Mouse (Mus musculus): ENCODE results near the gene Tmod1. TPM values are rescaled to one million over a fixed set of nuclear protein-coding genes. Genes with fewer than 3 reads are reported as not detected.

Gene Tmod1
- polyA plus RNA-seq, 1 experiment = 46.9 TPM

DNA sequence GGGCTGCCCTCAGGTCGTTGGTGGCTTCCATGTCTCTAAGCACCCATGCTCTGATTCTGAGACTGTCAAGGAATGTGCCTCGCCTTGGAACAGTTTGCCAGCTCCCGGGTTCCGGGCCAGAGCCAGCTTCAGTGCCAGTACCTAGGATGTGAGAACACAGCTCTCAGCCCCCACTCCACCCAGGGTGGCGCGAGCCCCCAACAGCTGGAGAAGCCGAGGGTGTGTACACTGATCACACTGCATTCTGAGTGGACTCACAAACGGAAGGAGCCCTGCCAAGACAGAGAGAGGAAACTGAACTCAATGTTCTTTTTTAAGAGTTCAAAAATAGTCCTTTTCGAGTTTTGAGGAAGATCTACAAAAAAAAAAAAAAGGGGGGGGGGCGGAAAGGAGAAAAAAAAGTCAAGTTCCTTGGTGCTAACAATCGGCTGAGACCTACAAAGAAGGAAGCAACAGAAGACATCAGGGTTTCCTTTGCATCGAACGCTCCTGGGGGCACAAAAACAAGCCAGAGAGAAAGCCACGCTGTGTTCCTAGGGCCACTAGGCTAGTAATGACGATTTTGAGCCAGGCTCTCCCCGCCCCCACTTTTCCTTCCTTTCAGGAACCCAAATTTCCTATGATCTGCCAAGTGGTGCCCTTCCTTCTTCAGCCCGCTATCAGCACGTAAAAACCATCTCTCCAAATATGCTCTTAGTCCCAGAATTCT, 48.1 kb downstream of the Tmod1 start:
- 21% methylated on average over 18 of the region's 18 CpGs for WGBS
- Histone ChIP-seq H3K27ac (ENCODE audit: control insufficient read depth, insufficient read depth, low read depth, low read length, poor library complexity) (no peak overlapping the region), H3K4me3 (replicated peaks; ENCODE audit: control insufficient read depth, low read depth, low read length) (no peak overlapping the region), H3K4me1 (ENCODE audit: control insufficient read depth, insufficient read depth, low read length) (no peaks in the 10 kb centered on the region)
- TF ChIP-seq POLR2A (IDR thresholded peaks at IDR 0.05; ENCODE audit: borderline replicate concordance, control insufficient read depth, low read depth, low read length) (no peak), CTCF (IDR thresholded peaks at IDR 0.05; ENCODE audit: control insufficient read depth, insufficient read depth, low read length) (no peak)

- TF ChIP-seq POLR2A (IDR thresholded peaks at IDR 0.05; ENCODE audit: borderline replicate concordance, control insufficient read depth, low read depth, low read length) (no peak), CTCF (IDR thresholded peaks at IDR 0.05; ENCODE audit: control insufficient read depth, insufficient read depth, low read length) (no peak)
- no peak overlapping the region for H3K4me3 ChIP-seq (replicated peaks; ENCODE audit: control insufficient read depth, low read depth, low read length)
- no peak overlapping the region for H3K27ac ChIP-seq (ENCODE audit: control insufficient read depth, insufficient read depth, low read depth, low read length, poor library complexity)
- WGBS = 49% methylated on average over 7 of the region's 7 CpGs
- no peaks in the 10 kb centered on the region for H3K4me1 ChIP-seq (ENCODE audit: control insufficient read depth, insufficient read depth, low read length)
These were observed 48.7 kb downstream of the Tmod1 start for GRCm38 (mm10) chr4:46087427-46087771.

DNA sequence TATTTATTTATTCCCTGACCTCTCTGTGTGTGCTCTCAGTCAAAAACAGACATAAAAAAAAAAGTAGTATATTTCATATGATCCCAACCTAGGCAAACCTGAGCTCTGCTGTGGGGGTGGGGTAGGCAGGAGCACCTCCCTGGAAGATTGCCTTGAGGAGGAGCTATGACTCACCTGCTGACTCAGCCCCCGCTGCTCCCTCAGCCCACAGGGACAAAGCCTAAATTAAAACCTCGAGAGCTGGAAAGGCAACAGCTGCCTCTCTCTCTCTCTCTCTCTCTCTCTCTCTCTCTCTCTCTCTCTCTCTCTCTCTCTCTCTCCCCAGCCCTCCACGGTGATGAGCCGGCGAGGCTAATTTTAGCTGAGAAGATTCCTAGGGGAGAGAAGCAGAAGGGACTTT, 49.1 kb downstream of the Tmod1 start:
- no peaks in the 10 kb centered on the region for H3K4me1 ChIP-seq (ENCODE audit: control insufficient read depth, insufficient read depth, low read length)
- WGBS = 32% methylated on average over 5 of the region's 5 CpGs
- TF ChIP-seq POLR2A (IDR thresholded peaks at IDR 0.05; ENCODE audit: borderline replicate concordance, control insufficient read depth, low read depth, low read length) = no peak
- TF ChIP-seq CTCF (IDR thresholded peaks at IDR 0.05; ENCODE audit: control insufficient read depth, insufficient read depth, low read length) = no peak
- no peak overlapping the region for H3K4me3 ChIP-seq (replicated peaks; ENCODE audit: control insufficient read depth, low read depth, low read length)
- H3K27ac ChIP-seq (ENCODE audit: control insufficient read depth, insufficient read depth, low read depth, low read length, poor library complexity) = no peak overlapping the region

DNA sequence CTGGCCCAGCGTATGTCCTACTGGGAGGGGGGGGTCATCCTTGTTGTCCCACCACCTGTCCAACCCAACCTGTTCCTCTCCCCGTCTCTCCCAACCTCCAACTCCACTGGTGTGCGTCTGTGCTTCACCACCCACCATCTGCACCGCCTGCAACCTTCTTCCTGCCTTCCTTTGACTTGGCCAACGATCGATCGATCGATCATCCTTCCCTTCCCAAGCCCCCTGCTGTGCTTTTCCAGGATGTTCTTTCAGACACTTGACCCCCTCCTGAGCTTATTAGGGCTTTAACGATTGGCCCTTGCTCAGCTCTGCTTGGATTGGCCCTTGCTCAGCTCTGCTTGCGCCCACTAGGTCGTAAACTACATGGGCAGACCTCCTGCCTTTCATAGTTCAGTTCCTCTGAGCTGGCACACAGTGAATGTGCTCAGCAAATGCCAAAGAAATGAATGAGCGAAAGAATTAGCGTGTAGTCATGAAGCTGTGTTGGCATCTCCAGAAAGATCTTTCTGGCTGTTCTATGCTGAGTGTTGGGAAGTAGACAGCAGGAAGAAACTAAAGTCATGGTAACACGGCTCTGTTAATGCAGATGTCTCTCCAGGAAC, 50.9 kb downstream of the Tmod1 start:
- no peak overlapping the region for H3K27ac ChIP-seq (ENCODE audit: control insufficient read depth, insufficient read depth, low read depth, low read length, poor library complexity)
- 91% methylated on average over 14 of the region's 14 CpGs for WGBS
- H3K4me3 ChIP-seq (replicated peaks; ENCODE audit: control insufficient read depth, low read depth, low read length) = no peak overlapping the region
- no peaks in the 10 kb centered on the region for H3K4me1 ChIP-seq (ENCODE audit: control insufficient read depth, insufficient read depth, low read length)
- TF ChIP-seq POLR2A (IDR thresholded peaks at IDR 0.05; ENCODE audit: borderline replicate concordance, control insufficient read depth, low read depth, low read length) = no peak
- TF ChIP-seq CTCF (IDR thresholded peaks at IDR 0.05; ENCODE audit: control insufficient read depth, insufficient read depth, low read length) = no peak

GRCm38 (mm10) chr4:46092429-46093076, 53.8 kb downstream of the Tmod1 start:
- Histone ChIP-seq H3K4me3 (replicated peaks; ENCODE audit: control insufficient read depth, low read depth, low read length) (no peak overlapping the region), H3K4me1 (ENCODE audit: control insufficient read depth, insufficient read depth, low read length) (no peaks in the 10 kb centered on the region), H3K27ac (ENCODE audit: control insufficient read depth, insufficient read depth, low read depth, low read length, poor library complexity) (no peak overlapping the region)
- WGBS = 67% methylated on average over 5 of the region's 5 CpGs
- TF ChIP-seq CTCF (IDR thresholded peaks at IDR 0.05; ENCODE audit: control insufficient read depth, insufficient read depth, low read length) (no peak), POLR2A (IDR thresholded peaks at IDR 0.05; ENCODE audit: borderline replicate concordance, control insufficient read depth, low read depth, low read length) (no peak)

- no peak for TF ChIP-seq POLR2A (IDR thresholded peaks at IDR 0.05; ENCODE audit: borderline replicate concordance, control insufficient read depth, low read depth, low read length)
- TF ChIP-seq CTCF (IDR thresholded peaks at IDR 0.05; ENCODE audit: control insufficient read depth, insufficient read depth, low read length) = no peak
- 52% methylated on average over 15 of the region's 15 CpGs for WGBS
- Histone ChIP-seq H3K4me3 (replicated peaks; ENCODE audit: control insufficient read depth, low read depth, low read length) (no peak overlapping the region), H3K4me1 (ENCODE audit: control insufficient read depth, insufficient read depth, low read length) (no peaks in the 10 kb centered on the region), H3K27ac (ENCODE audit: control insufficient read depth, insufficient read depth, low read depth, low read length, poor library complexity) (no peak overlapping the region)
These were observed 56.4 kb downstream of the Tmod1 start for GRCm38 (mm10) chr4:46094916-46095825.

DNA sequence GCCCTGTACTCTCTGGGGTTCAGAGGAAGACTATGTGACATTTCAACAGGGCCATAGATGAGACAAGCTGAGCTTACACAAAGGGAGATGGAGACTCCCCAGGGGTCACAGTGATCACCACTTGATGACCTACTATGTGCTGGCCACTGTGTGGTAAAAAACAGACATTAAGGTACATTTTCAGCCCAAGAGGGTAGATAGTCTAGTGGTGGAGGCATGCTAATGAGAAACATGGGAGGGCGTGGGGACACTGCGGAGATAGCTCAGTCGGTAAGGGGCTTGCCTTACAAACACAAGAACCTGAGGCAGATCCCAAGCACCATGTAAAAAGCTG, 57.1 kb downstream of the Tmod1 start:
- H3K27ac ChIP-seq (ENCODE audit: control insufficient read depth, insufficient read depth, low read depth, low read length, poor library complexity) = no peak overlapping the region
- H3K4me1 ChIP-seq (ENCODE audit: control insufficient read depth, insufficient read depth, low read length) = no peaks in the 10 kb centered on the region
- 93% methylated on average over 3 of the region's 3 CpGs for WGBS
- TF ChIP-seq POLR2A (IDR thresholded peaks at IDR 0.05; ENCODE audit: borderline replicate concordance, control insufficient read depth, low read depth, low read length) (no peak), CTCF (IDR thresholded peaks at IDR 0.05; ENCODE audit: control insufficient read depth, insufficient read depth, low read length) (no peak)
- H3K4me3 ChIP-seq (replicated peaks; ENCODE audit: control insufficient read depth, low read depth, low read length) = no peak overlapping the region

DNA sequence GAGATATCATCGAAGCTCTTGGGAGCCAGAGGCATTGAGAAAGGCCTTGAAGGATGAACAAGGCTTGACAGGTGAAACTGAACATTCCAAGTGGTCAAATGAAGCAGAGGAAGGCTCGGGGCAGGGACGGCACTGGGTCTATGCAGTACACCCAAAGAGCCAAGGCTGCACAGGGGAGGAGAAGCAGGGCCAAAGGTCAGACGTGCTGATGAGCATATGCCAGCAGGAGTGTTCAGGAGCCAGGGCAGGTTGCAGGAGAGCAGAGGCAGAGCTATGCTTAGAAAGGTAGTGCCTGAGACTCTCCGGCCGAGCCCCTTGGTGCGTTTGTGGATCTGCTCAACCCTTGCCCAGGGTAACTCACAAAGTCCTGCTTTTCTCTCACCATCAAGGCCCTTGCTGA, 57.8 kb downstream of the Tmod1 start:
- 87% methylated on average over 7 of the region's 7 CpGs for WGBS
- no peak for TF ChIP-seq POLR2A (IDR thresholded peaks at IDR 0.05; ENCODE audit: borderline replicate concordance, control insufficient read depth, low read depth, low read length)
- no peak for TF ChIP-seq CTCF (IDR thresholded peaks at IDR 0.05; ENCODE audit: control insufficient read depth, insufficient read depth, low read length)
- H3K4me3 ChIP-seq (replicated peaks; ENCODE audit: control insufficient read depth, low read depth, low read length) = no peak overlapping the region
- H3K27ac ChIP-seq (ENCODE audit: control insufficient read depth, insufficient read depth, low read depth, low read length, poor library complexity) = no peak overlapping the region
- no peaks in the 10 kb centered on the region for H3K4me1 ChIP-seq (ENCODE audit: control insufficient read depth, insufficient read depth, low read length)

All from bone marrow, adult 2 months (tissue).